In the genomic region with DNA sequence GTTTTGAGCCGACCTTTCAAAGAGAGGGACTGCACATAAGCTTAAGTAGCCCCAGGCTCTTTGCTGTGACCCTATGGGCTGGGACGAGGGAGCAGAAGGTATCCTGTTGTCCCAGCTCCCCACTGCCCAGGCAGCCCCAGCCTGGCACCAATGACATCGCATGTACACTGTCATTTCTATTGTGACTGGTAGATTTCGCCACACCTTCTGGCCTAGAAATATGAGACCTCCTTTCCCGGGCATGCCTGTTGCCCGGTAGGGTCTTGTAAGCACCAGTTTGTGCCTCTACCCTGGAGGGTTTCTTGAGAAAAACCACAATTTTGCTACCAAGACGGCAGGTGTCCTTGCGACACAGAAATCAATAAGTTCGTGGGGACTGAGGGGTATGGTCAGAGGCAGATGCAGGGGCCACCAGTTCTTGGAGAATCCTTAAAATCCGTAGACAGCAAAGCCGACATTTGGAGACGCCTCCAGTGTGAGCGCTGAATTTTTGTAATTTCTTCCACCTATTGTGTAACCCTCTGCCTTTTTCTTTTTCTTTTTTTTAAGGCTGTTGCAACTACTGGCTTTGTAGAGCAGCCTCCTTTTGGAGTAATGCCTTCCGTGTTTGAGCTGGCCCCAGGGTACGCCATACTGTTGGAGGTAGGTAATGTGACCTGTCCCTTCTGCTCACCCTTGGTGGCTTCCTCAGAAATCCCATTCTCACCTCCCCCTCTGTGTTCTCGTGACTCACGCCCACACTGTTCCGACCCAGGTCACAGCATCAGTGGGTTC, we compare ENCODE assay signal across 20 mouse cellular contexts. TPM values are rescaled to one million over a fixed set of nuclear protein-coding genes. Genes with fewer than 3 reads are reported as not detected.
"Had no signal": no experiment of that assay in that cellular context is flagged by ENCODE, and none has a peak within 500 bp of the region (broad histone marks: within the 10 kb centered on the region; RNA-seq: fewer than 3 reads in every experiment).

No protein-coding gene starts in this region.

- H3K4me2 ChIP-seq: kidney, embryonic 15.5 days; liver, embryonic 11.5 days; liver, embryonic 15.5 days; midbrain, embryonic 15.5 days; neural tube, embryonic 12.5 days had no signal

- ATAC-seq: midbrain, embryonic 15.5 days had no signal

- H3K9me3 ChIP-seq: kidney, embryonic 15.5 days; liver, embryonic 15.5 days; midbrain, embryonic 15.5 days; neural tube, embryonic 12.5 days had no signal

- DNase-seq: kidney, postnatal 14 days; left cerebral cortex, postnatal 4 days; lung, adult 2 months; lung, postnatal 10 days; thymus, adult 18-20 months; thymus, postnatal 14 days had no signal

- H3K36me3 ChIP-seq: kidney, embryonic 15.5 days; liver, embryonic 15.5 days; midbrain, embryonic 15.5 days; neural tube, embryonic 12.5 days had no signal

- H3K4me3 ChIP-seq: kidney, embryonic 15.5 days; liver, embryonic 15.5 days; midbrain, embryonic 15.5 days; neural tube, embryonic 12.5 days had no signal

- H3K4me1 ChIP-seq: liver, embryonic 15.5 days; midbrain, embryonic 15.5 days had no signal

- H3K27me3 ChIP-seq: kidney, embryonic 15.5 days; liver, embryonic 15.5 days; midbrain, embryonic 15.5 days; neural tube, embryonic 12.5 days had no signal

- H3K9ac ChIP-seq: kidney, embryonic 15.5 days; liver, embryonic 15.5 days; midbrain, embryonic 15.5 days; neural tube, embryonic 12.5 days had no signal

- H3K27ac ChIP-seq: kidney, embryonic 15.5 days; liver, embryonic 15.5 days; macrophage; midbrain, embryonic 15.5 days; neural tube, embryonic 12.5 days had no signal

RNA-seq across cellular contexts. Expression of gene Dlec1, which starts 20.5 kb away (rescaled TPM):
- total RNA-seq: monocyte, adult 5-6 weeks; neutrophil, adult 5-6 weeks had no signal
- polyA plus RNA-seq: liver, embryonic 15.5 days had no signal

RNA-seq across cellular contexts. Expression of gene Acaa1b, which starts 34.1 kb away (rescaled TPM):
- total RNA-seq: monocyte, adult 5-6 weeks; neutrophil, adult 5-6 weeks had no signal
- polyA plus RNA-seq: macrophage had no signal

RNA-seq across cellular contexts. Expression of gene Gm47289, which starts 36.2 kb away (rescaled TPM):
- total RNA-seq: layer of hippocampus, adult 8-10 months; layer of hippocampus, postnatal 14 days; left cerebral cortex, adult 18-20 months; left cerebral cortex, postnatal 10 days; left cerebral cortex, postnatal 4 days; monocyte, adult 5-6 weeks; neutrophil, adult 5-6 weeks had no signal
- polyA plus RNA-seq: kidney, embryonic 15.5 days; large intestine, adult 2 months; liver, embryonic 11.5 days; liver, embryonic 15.5 days; lung, adult 2 months; macrophage; midbrain, embryonic 15.5 days; neural tube, embryonic 12.5 days; stomach, embryonic 14.5 days had no signal
